Mouse (Mus musculus): ENCODE results near the gene Mpp4. TPM values are rescaled to one million over a fixed set of nuclear protein-coding genes. Genes with fewer than 3 reads are reported as not detected.

Gene Mpp4
- polyA plus RNA-seq, 1 experiment from 2014 or later = 6.2 TPM

DNA sequence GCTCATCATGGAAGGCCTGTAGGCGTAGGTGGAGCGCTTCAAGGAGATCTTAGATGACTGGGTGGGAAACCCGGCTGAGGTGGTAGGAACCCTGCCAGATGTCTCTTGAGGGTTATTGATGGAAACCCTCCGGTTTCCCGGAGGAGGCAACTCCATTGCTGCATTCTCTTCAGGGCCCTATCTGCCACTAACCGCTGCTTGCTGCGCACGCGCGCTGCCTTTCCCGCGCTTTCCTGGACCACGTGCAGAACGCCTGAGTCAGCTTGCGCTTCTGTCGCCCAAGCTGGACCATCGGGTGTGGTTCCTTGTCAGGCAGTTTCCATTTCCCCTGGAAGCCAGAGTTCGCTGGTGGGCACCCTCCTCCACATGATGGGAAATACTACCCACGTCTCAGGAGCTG, 68.5 kb downstream of the Mpp4 start, which contains the start of gene C2cd6:
Gene C2cd6 (minus strand): TSS at position 196 of the 400 bp plus-strand sequence.
- DNase-seq (ENCODE audit: low spot score) = no peak

Other genes with a start within 250 kb of the Mpp4 start
- 13.2 and 13.5 TPM in 2 replicates for gene Trak2, start 190.0 kb downstream of the Mpp4 start, polyA plus RNA-seq (2015; fragmentation: Nextera tagmentation; extraction: Ambion mirVana)
- gene Stradb, start 189.9 kb downstream of the Mpp4 start, polyA plus RNA-seq (2015; fragmentation: Nextera tagmentation; extraction: Ambion mirVana) = 28.6 and 30.6 TPM in 2 replicates
- not detected in 2 replicates for gene C2cd6, start 68.5 kb downstream of the Mpp4 start, polyA plus RNA-seq (2015; fragmentation: Nextera tagmentation; extraction: Ambion mirVana)
- gene Tmem237, start 43.0 kb downstream of the Mpp4 start, polyA plus RNA-seq (2015; fragmentation: Nextera tagmentation; extraction: Ambion mirVana) = 12.2 and 14.4 TPM in 2 replicates
- gene Als2, start 73.8 kb upstream of the Mpp4 start, polyA plus RNA-seq (2015; fragmentation: Nextera tagmentation; extraction: Ambion mirVana) = 11.9 and 14.2 TPM in 2 replicates
- 1.5 and 4.4 TPM in 2 replicates for gene Cdk15, start 93.5 kb upstream of the Mpp4 start, polyA plus RNA-seq (2015; fragmentation: Nextera tagmentation; extraction: Ambion mirVana)

Measured in thymus, postnatal 0 days (tissue).